ENCODE assay signal across 8 mouse cellular contexts in the genomic region with DNA sequence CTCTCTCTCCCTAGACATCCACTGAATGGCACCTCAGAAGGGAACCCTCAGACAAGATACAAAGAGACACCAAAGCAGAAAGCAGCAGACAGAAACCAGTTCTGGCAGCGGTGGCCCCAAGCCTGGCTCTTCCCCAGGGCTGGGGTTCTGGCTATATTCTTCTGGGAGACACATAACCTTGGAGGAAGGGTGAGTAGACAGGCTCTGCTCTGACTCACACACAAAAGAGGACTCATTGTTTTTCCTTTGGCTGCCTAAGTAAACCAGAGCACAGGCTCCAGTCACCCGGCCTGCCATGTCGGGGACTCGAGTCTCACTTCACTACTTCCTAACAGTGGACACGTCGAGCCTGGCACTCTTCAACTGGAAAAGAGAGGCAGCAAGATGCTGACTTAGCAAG. TPM values are rescaled to one million over a fixed set of nuclear protein-coding genes. Genes with fewer than 3 reads are reported as not detected.
DNase-seq lines count a peak whose midpoint lies in the region; ATAC-seq lines count a peak whose summit lies in the region.

No protein-coding gene starts in this region.

- 47% methylated on average over 6 of the region's 6 CpGs for WGBS in embryonic facial prominence, embryonic 15.5 days
- 64% methylated on average over 6 of the region's 6 CpGs for WGBS in forebrain, embryonic 15.5 days

- no peaks in the 10 kb centered on the region for H3K9me3 ChIP-seq in embryonic facial prominence, embryonic 15.5 days (replicated peaks)
- no peaks in the 10 kb centered on the region for H3K9me3 ChIP-seq in forebrain, embryonic 15.5 days

- no peaks in the 10 kb centered on the region for H3K36me3 ChIP-seq in embryonic facial prominence, embryonic 15.5 days
- H3K36me3 ChIP-seq in forebrain, embryonic 15.5 days, result no peaks in the 10 kb centered on the region

- peak overlapping the region; percentile 51; the same call in 1 of the 2 replicates for H3K27ac ChIP-seq in embryonic facial prominence, embryonic 15.5 days (replicated peaks)
- no peak overlapping the region for H3K27ac ChIP-seq in forebrain, embryonic 15.5 days (replicated peaks)

- H3K27me3 ChIP-seq in embryonic facial prominence, embryonic 15.5 days, result no peaks in the 10 kb centered on the region
- H3K27me3 ChIP-seq in forebrain, embryonic 15.5 days, result no peaks in the 10 kb centered on the region

- no peak overlapping the region for H3K4me3 ChIP-seq in embryonic facial prominence, embryonic 15.5 days (replicated peaks)
- no peak overlapping the region for H3K4me3 ChIP-seq in forebrain, embryonic 15.5 days

- H3K4me2 ChIP-seq in embryonic facial prominence, embryonic 15.5 days (replicated peaks), result no peak overlapping the region
- no peak overlapping the region for H3K4me2 ChIP-seq in forebrain, embryonic 15.5 days (replicated peaks)

- DNase-seq in kidney, postnatal 14 days, result peak; percentile 14
- no peak for DNase-seq in kidney, adult 8-10 months
- peak; percentile 97 for DNase-seq in Muller cell, postnatal 12 days (ENCODE audit: inconsistent ontology term)
- DNase-seq in heart, postnatal 25 days (ENCODE audit: low spot score), result peak; percentile 45
- DNase-seq in thymus, postnatal 14 days, result no peak
- DNase-seq in embryo, embryonic 9.5 days (ENCODE audit: extremely low spot score), result no peak

- peaks cover 9% of the 10 kb centered on the region for H3K4me1 ChIP-seq in embryonic facial prominence, embryonic 15.5 days
- peaks cover 20% of the 10 kb centered on the region for H3K4me1 ChIP-seq in forebrain, embryonic 15.5 days

- H3K9ac ChIP-seq in embryonic facial prominence, embryonic 15.5 days, result no peak overlapping the region
- no peak overlapping the region for H3K9ac ChIP-seq in forebrain, embryonic 15.5 days (replicated peaks)

- intact Hi-C loops in heart, postnatal 25 days (cut with DNase I), result no loop called here

- no peak for ATAC-seq in embryonic facial prominence, embryonic 15.5 days (ENCODE audit: insufficient number of reproducible peaks, low FRiP score, low TSS enrichment, low read depth)
- ATAC-seq in forebrain, embryonic 15.5 days (replicated peaks), result no peak

RNA-seq across cellular contexts. Expression of a gene that starts 55.8 kb away (rescaled TPM):
- polyA plus RNA-seq in embryonic facial prominence, embryonic 15.5 days (2015; fragmentation: Nextera tagmentation; extraction: Ambion mirVana), result 9.0 and 10.3 TPM in 2 replicates
- total RNA-seq in heart, postnatal 25 days (2021), result 10 to 100 TPM in 1 of 2 experiments, 1 to 10 TPM in 1; 3.4 to 23.9 TPM
- 16.0 and 16.2 TPM in 2 replicates for polyA plus RNA-seq in forebrain, embryonic 15.5 days (2015; fragmentation: Nextera tagmentation; extraction: Ambion mirVana)

Comparison
In these comparisons a context has a peak if more than half of its experiments do, and no peak if none do; other contexts are left out.
1. DNase-seq: peak in kidney, postnatal 14 days (single experiment), Muller cell, postnatal 12 days (single experiment) and heart, postnatal 25 days (single experiment); none in kidney, adult 8-10 months (0 of 2), thymus, postnatal 14 days (single experiment) and embryo, embryonic 9.5 days (single experiment).